Mouse (Mus musculus): ENCODE results near the gene Nebl. TPM values are rescaled to one million over a fixed set of nuclear protein-coding genes. Genes with fewer than 3 reads are reported as not detected.

Nebl gene
- polyA plus RNA-seq, 2 experiments, result 14.3 to 23.9 TPM

DNA sequence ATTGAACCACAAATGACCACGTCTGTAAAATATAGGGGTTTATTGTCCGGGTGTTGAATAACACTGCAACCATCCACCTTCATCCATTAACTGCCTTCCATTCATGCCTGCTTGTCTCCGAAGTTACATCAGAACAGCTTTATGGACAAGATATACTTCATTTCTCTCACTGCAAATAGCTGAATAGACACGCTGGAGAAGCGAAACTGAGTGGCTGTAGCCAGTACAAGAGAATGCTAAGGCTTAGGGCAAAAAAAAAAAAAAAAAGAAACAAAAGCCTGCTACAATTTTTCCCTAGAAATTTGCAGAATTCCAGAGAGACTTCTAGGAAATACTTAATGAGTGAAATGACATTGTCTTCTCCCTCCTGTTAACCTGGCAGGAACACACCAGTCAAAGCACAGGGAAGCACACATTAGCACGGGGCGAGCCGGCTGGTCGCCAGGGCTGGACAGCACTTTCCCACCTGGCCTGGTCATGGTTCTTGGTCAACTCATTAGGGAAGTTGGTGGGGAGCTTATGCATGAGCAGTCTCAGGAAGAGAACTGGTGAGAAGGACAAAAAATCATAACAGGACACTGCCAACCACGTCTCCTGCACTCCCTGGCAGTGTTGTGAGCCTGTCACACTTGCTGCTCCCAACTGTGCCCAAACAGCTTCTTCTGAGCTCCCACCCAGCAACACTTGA, 81.0 kb downstream of the Nebl start:
- Histone ChIP-seq H3K36me3 (ENCODE audit: control insufficient read depth, insufficient read depth, low read length) (no peaks in the 10 kb centered on the region), H3K4me1 (ENCODE audit: control insufficient read depth, insufficient read depth, low read length) (no peaks in the 10 kb centered on the region), H3K27ac (replicated peaks; ENCODE audit: low read depth, low read length) (no peak overlapping the region), H3K4me3 (replicated peaks; ENCODE audit: low read length) (no peak overlapping the region), H3K27me3 (ENCODE audit: control insufficient read depth, insufficient read depth, low read length) (no peaks in the 10 kb centered on the region), H3K9ac (ENCODE audit: low read depth, low read length, severe bottlenecking) (no peak overlapping the region), H3K4me2 (replicated peaks; ENCODE audit: low read depth, low read length, severe bottlenecking) (no peak overlapping the region), H3K9me3 (ENCODE audit: control insufficient read depth, low read length) (no peaks in the 10 kb centered on the region)
- DNase-seq (ENCODE audit: low spot score), result no peak
- TF ChIP-seq POLR2A (IDR thresholded peaks at IDR 0.05; ENCODE audit: borderline replicate concordance, extremely low read depth, insufficient read depth, insufficient read length), result no peak
- WGBS, result 63% methylated on average over 10 of the region's 10 CpGs
- ATAC-seq (ENCODE audit: low FRiP score, low read depth), result no peak

DNA sequence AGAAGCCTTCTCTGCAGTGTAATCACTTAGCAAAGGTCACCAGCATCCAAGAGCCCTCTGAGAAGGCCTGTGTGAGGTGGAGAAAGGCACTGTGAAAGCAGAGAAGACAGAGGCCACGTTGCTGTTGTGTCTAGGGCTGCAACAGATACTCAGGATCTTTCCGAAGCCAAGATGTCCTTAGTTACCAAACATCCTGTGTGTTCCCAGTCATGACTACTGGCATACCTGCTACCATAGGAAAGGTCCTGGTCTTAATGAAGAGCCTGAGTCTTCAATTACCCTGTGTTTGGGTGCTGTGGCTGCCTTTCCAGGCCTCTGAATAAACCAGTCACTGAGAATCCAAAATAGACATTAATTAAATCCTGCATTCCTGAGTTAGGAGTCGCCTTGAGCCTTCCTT, 81.5 kb downstream of the Nebl start:
- no peaks in the 10 kb centered on the region for H3K27me3 ChIP-seq (ENCODE audit: control insufficient read depth, insufficient read depth, low read length)
- H3K9ac ChIP-seq (ENCODE audit: low read depth, low read length, severe bottlenecking), result no peak overlapping the region
- H3K9me3 ChIP-seq (ENCODE audit: control insufficient read depth, low read length), result no peaks in the 10 kb centered on the region
- TF ChIP-seq POLR2A (IDR thresholded peaks at IDR 0.05; ENCODE audit: borderline replicate concordance, extremely low read depth, insufficient read depth, insufficient read length), result no peak
- no peak overlapping the region for H3K4me2 ChIP-seq (replicated peaks; ENCODE audit: low read depth, low read length, severe bottlenecking)
- DNase-seq (ENCODE audit: low spot score) (no peak), ATAC-seq (ENCODE audit: low FRiP score, low read depth) (no peak)
- WGBS, result 55% methylated on average over 3 of the region's 3 CpGs
- H3K4me3 ChIP-seq (replicated peaks; ENCODE audit: low read length), result no peak overlapping the region
- H3K36me3 ChIP-seq (ENCODE audit: control insufficient read depth, insufficient read depth, low read length), result no peaks in the 10 kb centered on the region
- no peaks in the 10 kb centered on the region for H3K4me1 ChIP-seq (ENCODE audit: control insufficient read depth, insufficient read depth, low read length)
- H3K27ac ChIP-seq (replicated peaks; ENCODE audit: low read depth, low read length), result no peak overlapping the region

DNA sequence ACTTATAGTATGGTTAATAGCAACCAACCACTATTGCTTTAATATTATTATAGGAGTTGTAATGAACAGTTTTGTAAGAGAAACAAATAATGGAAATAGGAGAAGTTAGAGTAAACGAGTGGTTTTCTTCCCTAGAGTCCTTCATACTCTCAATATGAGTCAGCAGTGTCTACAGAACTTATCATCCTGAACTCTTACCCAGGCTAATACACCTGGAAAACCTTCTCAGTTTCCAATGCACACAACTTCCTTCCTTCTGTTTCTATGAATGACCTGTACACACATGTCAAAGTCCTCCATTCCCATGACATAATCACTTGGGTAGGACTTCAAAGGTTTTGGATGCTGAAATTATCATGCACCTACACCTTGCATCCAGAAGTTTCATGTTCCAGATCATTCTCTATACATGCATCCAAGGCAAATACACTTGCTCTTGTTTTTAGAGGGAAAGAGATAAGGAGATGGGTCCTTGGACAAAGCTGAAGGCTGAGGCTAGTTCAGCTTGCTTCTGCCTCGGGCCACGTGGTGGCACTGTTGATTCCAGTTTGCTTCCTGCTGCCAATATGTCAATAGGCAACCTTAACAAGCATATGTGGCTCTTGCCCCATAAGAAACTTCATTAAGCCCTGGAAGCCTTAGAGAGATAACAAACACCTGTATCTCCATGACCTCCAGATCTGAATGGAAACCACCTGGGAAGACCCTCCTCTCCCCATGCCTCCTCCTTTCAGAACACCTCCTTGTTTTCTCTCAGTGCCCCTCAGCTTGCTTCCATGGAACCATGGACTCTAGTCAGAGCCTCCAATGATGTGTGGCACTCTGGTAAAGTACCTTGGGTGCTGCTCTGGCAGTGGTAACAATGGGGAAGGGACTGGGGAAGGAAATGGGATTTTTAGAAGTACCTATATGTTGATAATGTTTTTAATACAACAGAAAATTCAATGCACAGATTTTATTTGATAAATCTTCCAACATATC, 86.7 kb downstream of the Nebl start:
- 25% methylated on average over 3 of the region's 3 CpGs for WGBS

DNA sequence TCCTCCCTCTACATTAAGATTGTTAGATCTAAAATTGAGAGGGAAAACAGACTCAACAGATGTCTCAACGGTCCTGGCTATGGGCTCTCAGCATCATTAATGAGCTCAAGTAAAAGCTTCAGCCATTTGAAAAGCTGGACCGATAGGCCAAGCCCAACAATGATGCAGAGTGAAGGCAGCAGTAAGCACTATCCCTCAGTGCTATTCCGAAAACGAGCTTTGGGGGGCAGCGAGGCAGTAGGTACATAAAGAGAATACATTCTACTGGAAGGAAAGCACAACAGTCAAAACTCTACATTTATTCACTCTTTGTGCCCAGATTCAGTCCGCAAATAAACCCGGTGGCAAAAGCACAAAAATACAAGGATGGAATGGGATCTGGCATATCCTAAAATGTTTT, 87.4 kb downstream of the Nebl start:
- Histone ChIP-seq H3K4me1 (ENCODE audit: control insufficient read depth, insufficient read depth, low read length) (no peaks in the 10 kb centered on the region), H3K4me3 (replicated peaks; ENCODE audit: low read length) (no peak overlapping the region), H3K4me2 (replicated peaks; ENCODE audit: low read depth, low read length, severe bottlenecking) (no peak overlapping the region), H3K27ac (replicated peaks; ENCODE audit: low read depth, low read length) (no peak overlapping the region), H3K27me3 (ENCODE audit: control insufficient read depth, insufficient read depth, low read length) (no peaks in the 10 kb centered on the region), H3K9ac (ENCODE audit: low read depth, low read length, severe bottlenecking) (no peak overlapping the region), H3K36me3 (ENCODE audit: control insufficient read depth, insufficient read depth, low read length) (no peaks in the 10 kb centered on the region), H3K9me3 (ENCODE audit: control insufficient read depth, low read length) (no peaks in the 10 kb centered on the region)
- ATAC-seq (ENCODE audit: low FRiP score, low read depth) (no peak), DNase-seq (ENCODE audit: low spot score) (no peak)
- TF ChIP-seq POLR2A (IDR thresholded peaks at IDR 0.05; ENCODE audit: borderline replicate concordance, extremely low read depth, insufficient read depth, insufficient read length), result no peak
- 46% methylated on average over 7 of the region's 7 CpGs for WGBS

More for the DNA sequence above, 86.7 kb downstream of the Nebl start:
- Histone ChIP-seq H3K27ac (replicated peaks; ENCODE audit: low read depth, low read length) (no peak overlapping the region), H3K27me3 (ENCODE audit: control insufficient read depth, insufficient read depth, low read length) (no peaks in the 10 kb centered on the region), H3K4me1 (ENCODE audit: control insufficient read depth, insufficient read depth, low read length) (no peaks in the 10 kb centered on the region), H3K36me3 (ENCODE audit: control insufficient read depth, insufficient read depth, low read length) (no peaks in the 10 kb centered on the region), H3K4me3 (replicated peaks; ENCODE audit: low read length) (no peak overlapping the region), H3K4me2 (replicated peaks; ENCODE audit: low read depth, low read length, severe bottlenecking) (no peak overlapping the region), H3K9ac (ENCODE audit: low read depth, low read length, severe bottlenecking) (no peak overlapping the region), H3K9me3 (ENCODE audit: control insufficient read depth, low read length) (no peaks in the 10 kb centered on the region)
- DNase-seq (ENCODE audit: low spot score) (peak; percentile 77), ATAC-seq (ENCODE audit: low FRiP score, low read depth) (0 out of 2 replicates have a peak, but pooled peaks have one; percentile 63)
- no peak for TF ChIP-seq POLR2A (IDR thresholded peaks at IDR 0.05; ENCODE audit: borderline replicate concordance, extremely low read depth, insufficient read depth, insufficient read length)

DNA sequence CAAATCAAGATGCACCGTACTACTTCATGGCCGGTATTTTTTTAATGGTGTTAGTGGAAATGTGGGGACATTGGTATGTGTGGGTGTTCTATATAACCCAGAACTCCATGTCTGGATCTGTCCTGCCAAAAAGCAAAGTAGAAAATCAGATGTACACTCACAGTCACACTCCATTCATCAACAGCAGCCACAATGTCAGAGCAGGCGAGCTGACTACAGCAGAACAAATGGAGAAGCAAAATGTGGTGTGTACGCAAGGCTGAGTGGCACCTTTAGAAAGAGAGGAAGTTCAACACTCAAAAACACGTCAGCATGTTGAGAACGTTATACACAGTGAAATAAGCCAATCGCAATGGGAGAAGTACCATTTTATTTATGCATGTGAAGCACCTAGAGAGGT, 88.5 kb downstream of the Nebl start:
- no peaks in the 10 kb centered on the region for H3K27me3 ChIP-seq (ENCODE audit: control insufficient read depth, insufficient read depth, low read length)
- ATAC-seq (ENCODE audit: low FRiP score, low read depth), result no peak
- H3K9me3 ChIP-seq (ENCODE audit: control insufficient read depth, low read length), result no peaks in the 10 kb centered on the region
- no peak for TF ChIP-seq POLR2A (IDR thresholded peaks at IDR 0.05; ENCODE audit: borderline replicate concordance, extremely low read depth, insufficient read depth, insufficient read length)
- no peak overlapping the region for H3K4me2 ChIP-seq (replicated peaks; ENCODE audit: low read depth, low read length, severe bottlenecking)
- H3K4me1 ChIP-seq (ENCODE audit: control insufficient read depth, insufficient read depth, low read length), result no peaks in the 10 kb centered on the region
- no peak overlapping the region for H3K4me3 ChIP-seq (replicated peaks; ENCODE audit: low read length)
- no peak overlapping the region for H3K9ac ChIP-seq (ENCODE audit: low read depth, low read length, severe bottlenecking)
- H3K27ac ChIP-seq (replicated peaks; ENCODE audit: low read depth, low read length), result no peak overlapping the region
- no peaks in the 10 kb centered on the region for H3K36me3 ChIP-seq (ENCODE audit: control insufficient read depth, insufficient read depth, low read length)
- no peak for DNase-seq (ENCODE audit: low spot score)
- WGBS, result 77% methylated on average over 7 of the region's 7 CpGs
